Mouse (Mus musculus) gastrocnemius, postnatal 36 days (tissue): ENCODE measurements around the gene Ccdc24. TPM values are rescaled to one million over a fixed set of nuclear protein-coding genes. Genes with fewer than 3 reads are reported as not detected.

Source experiments
- DNase-seq, 2 experiments: peaks; one replicate each; pipeline ENCODE4 v3.0.0; 2022
- intact Hi-C: fragments of 180-260 bp; cut with DNase I; formaldehyde crosslinking; loops from one replicate; pipeline ENCODE4 v1.15.1; 2025
- total RNA-seq, 2 experiments: library from RNA; stranded (reverse); gene quantifications; 2 replicates each; pipeline ENCODE4 v1.2.3; 2021

The Ccdc24 gene
- total RNA-seq, 2 experiments from 2014 or later, result 0.33 TPM; not detected in 1

DNA sequence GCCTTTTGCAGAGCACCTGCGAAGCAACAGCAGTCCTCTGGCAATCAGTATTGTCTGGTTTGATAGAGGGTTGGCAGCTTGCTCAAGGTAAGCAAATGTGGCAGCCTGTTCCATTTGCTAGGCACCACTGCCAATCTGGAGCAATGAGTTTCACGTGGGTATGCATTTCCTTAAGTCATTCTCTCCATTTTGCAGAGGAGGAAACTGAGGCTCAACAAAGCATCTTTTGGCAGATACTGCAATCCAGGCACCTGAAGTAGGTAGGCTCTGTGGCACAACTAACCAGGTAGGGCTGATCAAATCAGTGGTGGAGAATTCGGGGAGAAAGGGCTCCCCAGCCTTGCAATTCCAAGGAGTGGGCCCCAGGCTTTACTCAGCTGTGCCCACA lies 37.9 kb downstream of the Ccdc24 start, which contains the start of gene Slc6a9:
TSS of gene Slc6a9 (plus strand) at position 50 of the 388 bp plus-strand sequence.
- intact Hi-C loops, result loop anchor here (5.0 kb wide), 1 partner anchor 93 kb away; the partner anchor contains the start of gene Artn
- no peak for DNase-seq

DNA sequence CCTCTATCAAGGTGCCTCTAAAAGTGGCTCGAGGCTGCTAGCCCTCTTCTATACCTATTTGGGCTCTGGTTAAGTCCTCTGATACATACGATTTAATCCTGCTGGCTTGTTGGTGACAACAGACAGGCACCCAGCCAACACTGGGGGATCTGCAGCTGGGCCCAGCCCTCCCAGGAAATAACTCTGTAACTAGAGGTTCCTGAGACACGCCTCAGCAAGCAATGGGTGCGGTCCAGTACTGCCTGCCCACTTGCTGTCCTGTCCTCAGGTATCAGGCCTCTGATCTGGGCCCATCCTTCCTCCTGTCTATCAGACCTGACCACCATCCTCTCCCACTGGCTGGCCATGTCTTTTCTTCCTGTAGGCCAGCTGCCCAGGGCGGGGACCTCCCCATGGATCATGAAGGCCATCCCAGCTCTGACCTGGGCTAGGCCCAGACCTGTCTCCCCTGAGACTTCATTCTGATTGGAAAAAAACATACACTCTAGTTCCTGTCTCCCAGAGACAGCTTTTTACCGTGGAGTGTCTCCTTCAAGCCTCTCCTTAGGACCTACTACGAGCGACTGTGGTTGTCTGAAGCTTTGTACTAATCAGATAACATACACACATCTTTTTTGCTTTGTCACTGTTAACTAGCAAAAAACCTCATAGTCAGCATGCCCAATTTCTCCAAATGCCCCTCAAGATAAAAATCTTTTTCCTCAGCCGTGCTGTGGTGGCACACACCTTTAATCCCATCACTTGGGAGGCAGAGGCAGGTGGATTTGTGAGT lies 40.3 kb downstream of the Ccdc24 start:
- intact Hi-C loops, result loop anchor here (2.0 to 5.0 kb wide), 2 partner anchors 95 to 251 kb away; partner anchors contain the start of gene Artn
- DNase-seq, result no peak

DNA sequence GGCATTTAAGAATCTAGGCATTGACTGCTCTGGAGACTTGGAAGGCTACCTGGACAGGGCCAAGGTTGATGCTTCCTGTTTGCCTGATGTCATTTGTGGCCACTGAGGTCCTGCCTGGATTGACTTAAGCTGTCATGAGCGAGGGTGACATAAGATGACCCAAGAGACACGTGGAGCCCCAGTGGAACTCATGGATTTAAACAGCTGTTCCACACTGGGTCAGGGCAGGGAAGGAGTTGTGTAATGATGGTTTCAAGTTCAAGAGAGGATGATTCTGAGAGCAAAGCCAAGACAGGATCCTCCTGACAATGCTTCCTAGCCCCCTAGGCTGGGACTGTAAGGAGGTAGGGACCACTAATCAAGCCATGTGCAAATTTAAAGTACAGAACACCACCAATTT lies 40.9 kb downstream of the Ccdc24 start:
- intact Hi-C loops, result loop anchor here (2.0 to 5.0 kb wide), 2 partner anchors 96 to 251 kb away; partner anchors contain the start of gene Artn
- DNase-seq, result no peak

DNA sequence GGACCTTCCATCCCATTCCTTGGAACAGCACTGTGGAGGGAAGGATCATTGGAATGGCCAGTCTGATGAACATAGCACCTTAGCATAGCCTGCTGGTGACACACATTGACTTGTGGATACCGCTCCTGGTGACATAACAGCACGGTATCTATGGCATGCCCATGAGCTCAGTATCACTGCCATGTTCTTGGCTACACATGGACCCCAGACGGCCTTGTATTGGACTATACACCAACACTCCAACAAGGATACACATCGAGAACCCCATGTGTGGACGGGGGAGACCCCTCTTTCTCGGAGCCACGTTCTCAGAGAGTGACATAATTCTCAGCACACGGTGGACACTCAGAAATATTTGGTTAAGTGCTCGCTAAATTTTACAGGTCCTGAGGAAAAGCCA lies 41.6 kb downstream of the Ccdc24 start:
- intact Hi-C loops, result loop anchor here (2.0 to 5.0 kb wide), 2 partner anchors 96 to 252 kb away; partner anchors contain the start of gene Artn

DNA sequence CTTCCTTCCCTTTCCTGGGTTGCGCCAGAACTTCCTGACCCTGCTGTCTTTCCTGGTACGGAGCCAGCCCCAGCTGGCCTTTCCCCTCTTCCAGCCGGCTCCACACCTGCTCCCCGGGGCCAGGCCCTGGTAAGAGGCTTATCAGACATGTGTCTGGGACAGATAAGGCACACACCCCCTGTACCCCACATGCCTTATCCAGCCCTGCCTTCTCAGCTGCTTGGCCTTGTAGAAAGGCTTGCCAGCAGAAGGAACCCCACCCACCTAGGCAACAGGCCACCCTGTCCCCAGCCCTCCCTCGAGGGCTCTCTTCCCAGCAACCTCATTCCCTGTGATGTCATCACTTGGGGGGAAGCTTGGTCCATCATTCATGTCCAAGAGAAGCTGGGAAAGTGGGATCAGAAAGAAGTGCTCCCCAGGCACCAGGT lies 42.2 kb downstream of the Ccdc24 start:
- peak; percentile 69 for DNase-seq
- intact Hi-C loops, result loop anchor here (2.0 to 5.0 kb wide), 2 partner anchors 97 to 253 kb away; partner anchors contain the start of gene Artn

More for the DNA sequence above, 41.6 kb downstream of the Ccdc24 start:
- no peak for DNase-seq

DNA sequence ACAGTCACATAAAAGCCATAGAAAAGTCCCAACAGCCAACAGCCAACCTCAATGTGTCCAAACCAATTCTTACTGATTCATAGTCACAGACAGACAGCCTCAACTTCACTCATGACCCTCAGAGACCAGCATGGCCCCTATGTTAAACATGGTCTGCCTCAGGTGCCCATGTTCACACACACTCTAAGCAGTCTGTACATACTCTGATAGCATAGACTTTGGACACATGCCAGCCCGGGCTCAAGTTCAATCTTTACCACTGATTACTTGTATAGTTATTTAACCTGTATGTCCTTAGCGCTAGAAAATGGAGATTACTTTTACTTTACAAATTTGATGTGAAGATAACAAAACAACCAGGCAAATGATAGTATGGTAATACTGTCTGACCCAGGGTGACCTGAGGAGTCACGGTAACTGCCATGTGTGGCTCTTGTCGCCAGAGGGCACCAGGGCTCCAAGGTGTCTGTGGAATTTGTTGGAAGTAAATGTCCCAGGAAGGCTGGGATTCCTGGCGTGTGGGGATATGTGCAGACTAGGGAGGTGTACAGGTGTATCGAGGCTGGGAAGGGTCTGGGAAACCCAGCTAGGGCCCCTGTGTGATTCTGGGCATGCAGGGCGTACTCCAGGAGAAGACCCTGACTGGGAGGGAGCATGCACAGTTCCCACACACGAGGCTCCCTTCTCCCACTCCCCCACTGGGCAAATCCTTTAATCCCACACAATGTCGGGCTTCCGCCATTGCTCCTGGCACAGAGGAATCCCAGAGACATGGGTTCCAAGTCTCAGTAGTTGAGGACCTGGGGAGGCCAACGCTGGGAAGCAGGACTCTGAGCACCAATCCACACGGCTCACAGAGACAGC lies 42.9 kb downstream of the Ccdc24 start:
- peak; percentile 69 to 77 for DNase-seq
- intact Hi-C loops, result loop anchor here (2.0 to 5.0 kb wide), 3 partner anchors 29 to 253 kb away; partner anchors contain the start of gene Artn

DNA sequence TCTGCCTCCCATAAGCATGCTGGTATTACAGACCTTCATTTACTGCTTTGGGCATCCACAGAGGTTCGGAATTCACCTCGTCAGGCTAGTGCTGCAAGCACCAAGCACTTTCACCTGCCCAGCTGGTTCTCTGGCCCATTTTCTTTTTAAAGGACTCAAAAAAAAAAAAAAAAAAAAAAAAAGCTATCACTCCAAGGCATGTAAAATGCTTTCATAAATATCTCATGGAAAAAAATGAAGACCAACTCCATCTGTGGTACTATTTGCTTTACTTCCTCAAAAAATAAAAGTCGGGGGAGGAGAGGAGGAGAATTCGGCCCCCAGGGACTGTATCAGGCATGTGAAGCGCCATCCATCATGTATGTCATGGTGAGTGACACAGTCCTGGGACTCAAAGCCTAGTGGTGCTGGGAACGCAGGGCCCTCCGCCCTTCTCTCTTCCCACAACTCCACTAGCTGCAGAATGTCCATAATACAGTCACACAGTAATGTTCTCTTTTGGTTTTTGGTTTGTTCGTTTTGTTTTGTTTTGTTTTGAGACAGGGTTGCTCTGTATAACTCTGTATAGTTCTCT lies 43.7 kb downstream of the Ccdc24 start:
- intact Hi-C loops, result loop anchor here (2.0 kb wide), 1 partner anchor 30 kb away; no protein-coding TSS in a partner anchor

DNA sequence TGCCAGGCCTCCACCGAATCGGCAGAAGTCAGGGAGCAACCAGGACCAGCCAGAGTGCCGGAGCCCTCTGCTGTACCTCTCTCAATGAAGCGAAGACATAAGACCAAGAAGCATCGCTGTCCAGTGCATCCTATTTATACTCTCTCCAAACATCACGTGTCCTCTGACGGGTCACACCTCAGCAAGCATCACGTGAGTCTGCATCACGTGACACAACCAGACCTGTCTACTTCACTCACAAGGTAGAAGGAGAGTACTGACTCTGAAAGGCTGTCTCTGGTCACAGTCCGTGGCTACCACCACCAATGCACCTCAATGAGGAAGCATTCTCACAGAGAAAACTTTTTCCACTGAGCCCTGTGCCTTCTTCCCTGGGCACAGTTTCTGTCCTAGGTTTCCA lies 54.3 kb downstream of the Ccdc24 start:
- intact Hi-C loops, result no loop called here

More for the DNA sequence above, 43.7 kb downstream of the Ccdc24 start:
- DNase-seq, result no peak

DNA sequence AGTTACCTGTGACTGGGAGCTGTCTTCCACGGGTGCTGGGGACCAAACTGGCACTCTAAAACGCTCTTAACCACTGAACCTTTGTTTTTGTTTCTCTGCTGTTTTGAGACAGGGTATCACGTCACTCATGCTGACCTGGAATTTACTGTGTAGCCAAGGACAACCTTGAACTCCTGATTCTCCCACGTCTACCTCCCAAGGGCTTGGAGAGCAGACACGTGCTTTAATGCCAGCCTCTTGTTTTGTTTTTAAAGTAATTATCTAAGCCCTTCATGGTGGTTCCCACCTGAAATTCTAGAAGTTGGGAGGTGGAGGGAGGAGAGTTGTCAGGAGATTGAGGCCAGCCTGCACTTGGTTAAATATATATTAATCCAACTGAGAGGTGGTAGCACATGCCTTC lies 55.6 kb downstream of the Ccdc24 start:
- intact Hi-C loops, result no loop called here
- no peak for DNase-seq

More for the DNA sequence above, 54.3 kb downstream of the Ccdc24 start:
- DNase-seq, result no peak

Other genes starting within 250 kb of the Ccdc24 start
- 10 to 100 TPM; 14.4 to 16.2 TPM for gene Dmap1, start 190.3 kb downstream of the Ccdc24 start, total RNA-seq
- not detected for gene Gm12845, start 148.1 kb downstream of the Ccdc24 start, total RNA-seq
- not detected for gene Klf17, start 106.9 kb downstream of the Ccdc24 start, total RNA-seq
- 1 to 10 TPM; 5.0 to 6.0 TPM for gene Slc6a9, start 38.1 kb downstream of the Ccdc24 start, total RNA-seq
- 1 to 10 TPM; 2.8 to 3.2 TPM for gene B4galt2, start 10.9 kb upstream of the Ccdc24 start, total RNA-seq
- gene Atp6v0b, start 14.8 kb upstream of the Ccdc24 start, total RNA-seq, result 10 to 100 TPM; 65.4 to 74.0 TPM
- 1 to 10 TPM; 1.4 to 2.6 TPM for gene Dph2, start 19.5 kb upstream of the Ccdc24 start, total RNA-seq
- 100 to 1,000 TPM; 222 to 284 TPM for gene Ipo13, start 42.4 kb upstream of the Ccdc24 start, total RNA-seq
- under 1 TPM; 0.15 to 0.32 TPM for gene Artn, start 57.2 kb upstream of the Ccdc24 start, total RNA-seq